Mouse (Mus musculus) heart, embryonic 14.5 days (tissue): ENCODE data around the gene Gjb3. TPM values are rescaled to one million over a fixed set of nuclear protein-coding genes. Genes with fewer than 3 reads are reported as not detected.

Source experiments
- ATAC-seq: fragments of 200-750 bp; cut with Nextera tagmentation; 2 replicates; pipeline ENCODE4 v1.8.0; 2017; ENCODE audit warnings: low read depth, moderate TSS enrichment; ENCODE audit not compliant: insufficient number of reproducible peaks, insufficient read depth, low FRiP score
- H3K27ac ChIP-seq, 2 experiments: fragments of 200-500 bp in 1 of 2; fragments of 300-500 bp in 1 of 2; sonication (generic) in 1 of 2; replicated peaks in 1 of 2; 2 replicates each; pipeline ENCODE4 v1.5.1; 2012 to 2014; ENCODE audit warnings: low read depth in 2 of 2, low read length in 2 of 2, control low read depth in 1 of 2, mild to moderate bottlenecking in 1 of 2, mixed read lengths in 1 of 2; ENCODE audit not compliant: control insufficient read depth in 1 of 2, insufficient read depth in 1 of 2
- H3K27me3 ChIP-seq: fragments of 300-500 bp; sonication (generic); 2 replicates; pipeline ENCODE4 v1.6.1; 2014; ENCODE audit warnings: mild to moderate bottlenecking, low read length, control low read depth; ENCODE audit not compliant: control insufficient read depth, insufficient read depth
- H3K36me3 ChIP-seq: fragments of 300-500 bp; sonication (generic); 2 replicates; pipeline ENCODE4 v1.6.1; 2014; ENCODE audit warnings: mild to moderate bottlenecking, control low read depth, low read length, mixed read lengths; ENCODE audit not compliant: control insufficient read depth, insufficient read depth
- H3K4me1 ChIP-seq, 2 experiments: fragments of 200-500 bp in 1 of 2; fragments of 300-500 bp in 1 of 2; sonication (generic) in 1 of 2; 2 replicates each; pipeline ENCODE4 v1.6.1; 2012 to 2014; ENCODE audit warnings: low read length in 2 of 2, control low read depth in 1 of 2, mixed read lengths in 1 of 2; ENCODE audit not compliant: control insufficient read depth in 2 of 2, insufficient read depth in 2 of 2
- H3K4me2 ChIP-seq: fragments of 300-500 bp; sonication (generic); 2 replicates; pipeline ENCODE4 v1.6.1; 2014; ENCODE audit warnings: mild to moderate bottlenecking, low read length
- H3K4me3 ChIP-seq, 2 experiments: fragments of 200-500 bp in 1 of 2; fragments of 300-500 bp in 1 of 2; sonication (generic) in 1 of 2; 2 replicates each; pipeline ENCODE4 v1.5.1; 2012 to 2014; ENCODE audit warnings: low read length in 2 of 2, mild to moderate bottlenecking in 2 of 2, control low read depth in 1 of 2, low read depth in 1 of 2, moderate library complexity in 1 of 2; ENCODE audit not compliant: control insufficient read depth in 1 of 2, insufficient read depth in 1 of 2
- H3K9ac ChIP-seq: fragments of 300-500 bp; sonication (generic); 2 replicates; pipeline ENCODE4 v1.6.1; 2014; ENCODE audit warnings: mild to moderate bottlenecking, low read length
- H3K9me3 ChIP-seq: fragments of 300-500 bp; sonication (generic); 2 replicates; pipeline ENCODE4 v1.6.1; 2016; ENCODE audit warnings: low read length, control low read depth; ENCODE audit not compliant: control insufficient read depth
- WGBS: fragments of 180-500 bp; shearing (Covaris S2); extraction: QIAGEN DNeasy Blood & Tissue Kit; methylation state at CpG from one replicate; pipeline ENCODE4 v1.1.7; 2014; 5-methylcytosine and 5-hydroxymethylcytosine counted together
- polyA plus RNA-seq: library from polyadenylated mRNA; unstranded; fragments of >200 nt; fragmentation: Nextera tagmentation; extraction: Ambion mirVana; gene quantifications from 2 replicates; pipeline ENCODE4 v1.2.1, GENCODE M21; 2014

Gjb3 gene
- polyA plus RNA-seq, 1 experiment from 2014 or later: 0.12 TPM

DNA sequence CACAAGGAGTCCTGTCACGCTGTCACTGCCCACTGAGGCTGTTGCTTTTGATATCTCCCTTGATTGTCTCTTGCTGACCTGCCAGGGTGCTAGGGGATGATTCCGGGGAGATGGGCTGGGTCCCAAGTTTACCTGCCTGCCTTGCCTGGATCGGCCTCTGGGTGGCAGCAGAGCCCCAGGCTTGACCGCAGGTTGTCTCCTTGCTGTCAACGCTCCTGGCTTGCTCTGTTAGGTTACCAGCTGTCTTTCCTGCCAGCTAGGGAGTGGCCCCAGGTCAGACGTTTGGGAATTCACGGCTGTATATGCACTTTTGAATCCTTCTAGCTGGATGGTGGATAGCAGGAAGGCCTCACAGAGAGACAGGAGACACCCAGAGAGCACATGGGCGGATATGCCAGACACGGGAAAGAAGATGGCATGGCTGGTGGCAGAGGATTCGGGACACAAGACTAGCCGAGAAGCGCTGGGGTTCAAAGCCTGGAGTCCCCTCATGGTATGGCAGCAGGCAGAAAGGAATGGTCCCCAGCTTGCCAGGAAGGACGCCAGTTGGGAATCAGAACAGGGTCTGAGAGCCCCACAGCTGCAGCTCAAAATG lies 37.8 kb upstream of the Gjb3 start:
- Histone ChIP-seq H3K4me1 (peaks cover 21 to 27% of the 10 kb centered on the region in 2 experiments), H3K27ac (no peak overlapping the region), H3K9ac (no peak overlapping the region), H3K4me2 (0 out of 2 replicates have a peak overlapping the region, but pooled peaks have one; percentile 16), H3K27me3 (peaks cover 6% of the 10 kb centered on the region; the same call in 1 of the 2 replicates), H3K9me3 (no peaks in the 10 kb centered on the region), H3K4me3 (no peak overlapping the region), H3K36me3 (no peaks in the 10 kb centered on the region)
- no peak; the same call in 1 of the 2 replicates for ATAC-seq
- 29% methylated on average over 13 of the region's 13 CpGs for WGBS

DNA sequence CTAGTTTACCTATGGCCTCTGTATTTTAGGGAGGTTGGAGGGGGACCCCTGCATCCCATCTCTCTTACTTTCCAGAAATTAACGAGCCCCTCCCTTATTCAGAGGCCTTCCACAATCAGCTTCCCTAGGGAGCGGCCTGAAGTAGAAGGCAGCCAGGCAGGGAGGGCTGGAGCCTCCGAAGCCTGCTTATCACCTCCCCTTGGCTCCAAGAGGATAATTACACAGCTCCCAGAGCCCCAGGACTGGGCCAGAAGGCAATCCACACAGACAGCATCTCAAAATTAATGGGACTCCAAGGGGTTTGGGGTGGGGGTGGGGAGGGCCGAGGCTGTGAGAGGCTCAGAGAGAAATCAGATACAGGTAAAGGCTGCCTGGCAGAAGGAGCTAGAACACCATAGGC lies 35.2 kb upstream of the Gjb3 start:
- peaks cover 6% of the 10 kb centered on the region; the same call in 1 of the 2 replicates for H3K27me3 ChIP-seq
- no peak overlapping the region for H3K9ac ChIP-seq
- 0 out of 4 replicates have a peak overlapping the region, but pooled peaks of 1 of the 2 experiments have one; percentile 28 for H3K27ac ChIP-seq
- ATAC-seq: no peak
- WGBS: 11% methylated on average over 4 of the region's 4 CpGs
- peaks cover 11% of the 10 kb centered on the region in 2 experiments for H3K4me1 ChIP-seq
- H3K36me3 ChIP-seq: no peaks in the 10 kb centered on the region
- no peaks in the 10 kb centered on the region for H3K9me3 ChIP-seq
- no peak overlapping the region for H3K4me3 ChIP-seq
- no peak overlapping the region for H3K4me2 ChIP-seq

DNA sequence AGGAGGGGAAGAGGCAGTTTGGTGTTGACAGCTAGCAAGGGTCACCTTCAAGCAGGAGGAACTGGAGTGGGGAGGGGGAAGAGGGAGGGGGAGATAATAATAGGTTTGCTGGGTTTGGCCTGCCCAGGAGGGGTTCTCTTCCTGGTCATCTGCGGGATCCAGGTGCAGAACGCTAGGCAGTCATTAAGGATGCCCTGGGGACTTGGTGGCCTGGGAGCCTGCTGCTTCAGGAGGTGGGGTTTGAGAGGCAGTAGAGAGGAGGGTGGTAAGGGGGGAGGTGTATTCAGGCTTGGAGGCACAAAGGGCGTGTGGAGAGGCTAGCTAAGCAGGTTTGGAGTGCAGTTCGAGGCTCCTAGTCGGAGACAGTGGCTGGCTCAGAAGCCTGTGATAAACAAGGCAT lies 34.8 kb upstream of the Gjb3 start:
- Histone ChIP-seq H3K9me3 (no peaks in the 10 kb centered on the region), H3K36me3 (no peaks in the 10 kb centered on the region), H3K4me3 (no peak overlapping the region), H3K4me1 (peaks cover 11% of the 10 kb centered on the region in 2 experiments), H3K4me2 (no peak overlapping the region), H3K27ac (0 out of 4 replicates have a peak overlapping the region, but pooled peaks of 1 of the 2 experiments have one; percentile 28), H3K9ac (no peak overlapping the region), H3K27me3 (peaks cover 6% of the 10 kb centered on the region; the same call in 1 of the 2 replicates)
- peak; percentile 14; the same call in 1 of the 2 replicates for ATAC-seq
- WGBS: 21% methylated on average over 5 of the region's 5 CpGs

- Histone ChIP-seq H3K9me3 (no peaks in the 10 kb centered on the region), H3K4me2 (no peak overlapping the region), H3K36me3 (no peaks in the 10 kb centered on the region), H3K27me3 (peaks cover 5% of the 10 kb centered on the region; the same call in 1 of the 2 replicates), H3K27ac (no peak overlapping the region), H3K4me3 (no peak overlapping the region), H3K4me1 (peaks cover 11% of the 10 kb centered on the region in 2 experiments), H3K9ac (no peak overlapping the region)
- ATAC-seq: no peak
- 63% methylated on average over 6 of the region's 6 CpGs for WGBS
Measured at GRCm38 (mm10) chr4:127364431-127364830, 33.8 kb upstream of the Gjb3 start.

DNA sequence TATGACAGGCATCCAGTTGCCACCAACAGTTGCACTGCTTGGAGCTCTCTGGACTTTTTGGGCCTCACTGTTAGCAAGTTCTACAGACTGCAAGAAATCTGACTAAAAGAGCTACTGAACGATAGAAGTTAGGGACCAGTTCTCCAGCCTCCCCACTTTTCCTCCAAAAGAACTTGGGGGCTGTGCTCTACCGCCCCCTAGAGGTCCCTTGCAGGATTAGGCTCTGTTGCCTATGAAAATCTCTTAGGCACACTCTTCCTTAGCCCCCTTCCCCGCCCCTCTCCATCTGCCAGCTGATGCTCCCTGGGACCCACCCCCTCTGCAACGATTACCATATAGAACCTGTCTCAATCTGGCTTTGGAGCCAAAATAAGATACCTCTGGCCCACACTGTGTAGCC lies 32.7 kb upstream of the Gjb3 start:
- Histone ChIP-seq H3K9me3 (no peaks in the 10 kb centered on the region), H3K36me3 (no peaks in the 10 kb centered on the region), H3K27me3 (0 out of 2 replicates have a peak, but pooled peaks cover 3% of the 10 kb centered on the region), H3K4me1 (peaks cover 7 to 11% of the 10 kb centered on the region in 2 experiments; a peak in 3 of 4 replicates), H3K4me3 (no peak overlapping the region), H3K9ac (no peak overlapping the region), H3K27ac (no peak overlapping the region), H3K4me2 (no peak overlapping the region)
- no peak for ATAC-seq
- WGBS: 60% methylated on average over 4 of the region's 4 CpGs

DNA sequence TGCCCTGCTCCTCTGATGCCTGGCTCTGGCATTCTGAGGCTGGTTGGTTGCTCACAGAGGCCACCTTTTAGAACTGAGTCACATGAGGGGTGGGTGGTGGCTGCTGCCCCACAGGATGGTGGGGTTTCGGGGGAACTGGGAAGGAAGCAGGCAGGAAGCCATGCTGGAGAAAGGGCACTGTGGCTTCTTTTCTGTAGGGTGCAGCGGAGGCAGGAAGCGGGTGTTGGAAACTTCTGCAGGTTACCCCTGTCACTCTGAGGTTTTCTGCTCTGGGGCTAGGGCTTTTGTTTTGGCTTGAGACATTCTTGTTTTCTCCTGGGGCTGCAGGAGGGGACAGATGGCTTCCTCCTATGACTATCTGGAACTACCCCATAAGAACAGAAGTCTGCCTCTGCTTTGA lies 31.9 kb upstream of the Gjb3 start:
- Histone ChIP-seq H3K27me3 (0 out of 2 replicates have a peak, but pooled peaks cover 3% of the 10 kb centered on the region), H3K9me3 (no peaks in the 10 kb centered on the region), H3K4me1 (peaks cover 10 to 12% of the 10 kb centered on the region in 2 experiments; a peak in 3 of 4 replicates), H3K27ac (no peak overlapping the region), H3K9ac (no peak overlapping the region), H3K36me3 (no peaks in the 10 kb centered on the region), H3K4me3 (no peak overlapping the region), H3K4me2 (no peak overlapping the region)
- ATAC-seq: no peak
- 69% methylated on average over 3 of the region's 3 CpGs for WGBS

- H3K4me1 ChIP-seq: peaks cover 14 to 19% of the 10 kb centered on the region in 2 experiments
- H3K36me3 ChIP-seq: no peaks in the 10 kb centered on the region
- no peak for ATAC-seq
- H3K9me3 ChIP-seq: no peaks in the 10 kb centered on the region
- no peak within 1 kb of the TSS for H3K4me3 ChIP-seq
- H3K4me2 ChIP-seq: no peak within 1 kb of the TSS; the same call in 1 of the 2 replicates
- H3K27ac ChIP-seq: no peak within 1 kb of the TSS
- 0 out of 2 replicates have a peak, but pooled peaks cover 3% of the 10 kb centered on the region for H3K27me3 ChIP-seq
- no peak within 1 kb of the TSS for H3K9ac ChIP-seq
- 31% methylated on average over 5 of the region's 5 CpGs for WGBS
Measured at GRCm38 (mm10) chr4:127358018-127358417, 27.4 kb upstream of the Gjb3 start, which contains the start of gene Gjb5. Gjb5 (minus strand) TSS chr4:127358181.
